Mouse (Mus musculus) C2C12 (cell line): ENCODE measurements around the gene Lipc. TPM values are rescaled to one million over a fixed set of nuclear protein-coding genes. Genes with fewer than 3 reads are reported as not detected.

Experiments used
- H3K27me3 ChIP-seq: one replicate; pipeline ENCODE4 v1.6.1; 2011; ENCODE audit not compliant: control insufficient read depth, insufficient read depth, insufficient read length
- H3K36me3 ChIP-seq: one replicate; pipeline ENCODE4 v1.6.1; 2011; ENCODE audit not compliant: control insufficient read depth, insufficient read depth
- H3K4me3 ChIP-seq: one replicate; pipeline ENCODE4 v1.5.1; 2011; ENCODE audit warnings: mild to moderate bottlenecking, control low read depth; ENCODE audit not compliant: poor library complexity, insufficient read depth, severe bottlenecking
- H3K79me2 ChIP-seq: one replicate; pipeline ENCODE4 v1.6.1; 2011; ENCODE audit not compliant: control insufficient read depth, insufficient read depth
- H3K79me3 ChIP-seq: one replicate; pipeline ENCODE4 v1.6.1; 2011; ENCODE audit warnings: low read depth, control low read depth
- H3ac ChIP-seq: one replicate; pipeline ENCODE3; 2011; ENCODE audit warnings: low read depth; ENCODE audit not compliant: control insufficient read depth, insufficient read length
- CEBPB ChIP-seq: IDR thresholded peaks from one replicate; pipeline ENCODE4 v1.6.1; 2011; ENCODE audit warnings: low read depth, mild to moderate bottlenecking, control low read depth, moderate library complexity
- CTCF ChIP-seq: IDR thresholded peaks from one replicate; pipeline ENCODE4 v1.5.1; 2011; ENCODE audit not compliant: control insufficient read depth, insufficient read depth, insufficient read length
- FOSL1 ChIP-seq: IDR thresholded peaks from one replicate; pipeline ENCODE4 v1.8.0; 2011; ENCODE audit warnings: mild to moderate bottlenecking, low read length; ENCODE audit not compliant: poor library complexity, insufficient read depth, severe bottlenecking
- MAX ChIP-seq: IDR thresholded peaks from one replicate; pipeline ENCODE4 v1.6.1; 2011; ENCODE audit warnings: mild to moderate bottlenecking, control low read depth
- MYOD1 ChIP-seq: IDR thresholded peaks from one replicate; pipeline ENCODE4 v1.6.1; 2011; ENCODE audit warnings: low read depth; ENCODE audit not compliant: control insufficient read depth, insufficient read length
- MYOG ChIP-seq: IDR thresholded peaks from one replicate; pipeline ENCODE4 v1.6.1; 2011; ENCODE audit not compliant: control insufficient read depth, insufficient read length; ENCODE audit errors: extremely low read depth
- USF1 ChIP-seq: IDR thresholded peaks from one replicate; pipeline ENCODE4 v1.6.1; 2011; ENCODE audit warnings: low read depth, mild to moderate bottlenecking, control low read depth, moderate library complexity
- polyA plus RNA-seq: library from polyadenylated mRNA; unstranded; fragments of >200 nt; fragmentation: generic; extraction: Trizol; gene quantifications from one replicate; pipeline ENCODE4 v1.2.1, GENCODE M21; 2012; ENCODE audit warnings: missing spikeins

The Lipc gene
- polyA plus RNA-seq, 1 experiment, result not detected

- Histone ChIP-seq H3K79me3 (no peaks in the 10 kb centered on the region), H3ac (no peak overlapping the region), H3K79me2 (no peaks in the 10 kb centered on the region), H3K4me3 (no peak overlapping the region), H3K36me3 (no peaks in the 10 kb centered on the region), H3K27me3 (no peaks in the 10 kb centered on the region)
- no peak for TF ChIP-seq MAX
- TF ChIP-seq CTCF, result no peak
- TF ChIP-seq FOSL1, result no peak
- TF ChIP-seq MYOD1, result no peak
- TF ChIP-seq CEBPB, result no peak
- no peak for TF ChIP-seq MYOG
- no peak for TF ChIP-seq USF1
Observed at GRCm38 (mm10) chr9:70919271-70919670, 32.8 kb downstream of the Lipc start.

GRCm38 (mm10) chr9:70916516-70916915 is 35.5 kb downstream of the Lipc start:
- H3K27me3 ChIP-seq, result no peaks in the 10 kb centered on the region
- no peak overlapping the region for H3ac ChIP-seq
- H3K79me3 ChIP-seq, result no peaks in the 10 kb centered on the region
- no peaks in the 10 kb centered on the region for H3K36me3 ChIP-seq
- H3K79me2 ChIP-seq, result no peaks in the 10 kb centered on the region
- TF ChIP-seq MAX (no peak), MYOD1 (no peak), CEBPB (no peak), USF1 (no peak), CTCF (no peak), MYOG (no peak)
- H3K4me3 ChIP-seq, result no peak overlapping the region

GRCm38 (mm10) chr9:70915356-70915685 is 36.7 kb downstream of the Lipc start:
- Histone ChIP-seq H3ac (no peak overlapping the region), H3K36me3 (no peaks in the 10 kb centered on the region), H3K79me3 (no peaks in the 10 kb centered on the region), H3K27me3 (peaks cover 3% of the 10 kb centered on the region), H3K79me2 (no peaks in the 10 kb centered on the region), H3K4me3 (no peak overlapping the region)
- no peak for TF ChIP-seq MYOG
- TF ChIP-seq CEBPB, result no peak
- no peak for TF ChIP-seq USF1
- no peak for TF ChIP-seq CTCF
- no peak for TF ChIP-seq MAX
- no peak for TF ChIP-seq FOSL1
- TF ChIP-seq MYOD1, result no peak

GRCm38 (mm10) chr9:70914659-70915355 is 37.2 kb downstream of the Lipc start:
- Histone ChIP-seq H3K79me2 (no peaks in the 10 kb centered on the region), H3K79me3 (no peaks in the 10 kb centered on the region), H3K36me3 (no peaks in the 10 kb centered on the region), H3ac (no peak overlapping the region), H3K27me3 (peaks cover 3% of the 10 kb centered on the region), H3K4me3 (no peak overlapping the region)
- TF ChIP-seq CTCF (no peak), MAX (no peak), MYOG (no peak), CEBPB (no peak), FOSL1 (no peak), MYOD1 (no peak), USF1 (no peak)

- Histone ChIP-seq H3K79me2 (no peaks in the 10 kb centered on the region), H3ac (no peak overlapping the region), H3K27me3 (peaks cover 3% of the 10 kb centered on the region), H3K79me3 (no peaks in the 10 kb centered on the region), H3K36me3 (no peaks in the 10 kb centered on the region), H3K4me3 (no peak overlapping the region)
- TF ChIP-seq MYOG (no peak), MAX (no peak), FOSL1 (no peak), CTCF (no peak), CEBPB (no peak), MYOD1 (no peak), USF1 (no peak)
Observed at GRCm38 (mm10) chr9:70911163-70911562, 40.9 kb downstream of the Lipc start.
